Mouse (Mus musculus): ENCODE measurements around the gene Bsg. TPM values are rescaled to one million over a fixed set of nuclear protein-coding genes. Genes with fewer than 3 reads are reported as not detected.

The Bsg gene
- polyA plus RNA-seq, 1 experiment from 2014 or later, result 630 TPM

DNA sequence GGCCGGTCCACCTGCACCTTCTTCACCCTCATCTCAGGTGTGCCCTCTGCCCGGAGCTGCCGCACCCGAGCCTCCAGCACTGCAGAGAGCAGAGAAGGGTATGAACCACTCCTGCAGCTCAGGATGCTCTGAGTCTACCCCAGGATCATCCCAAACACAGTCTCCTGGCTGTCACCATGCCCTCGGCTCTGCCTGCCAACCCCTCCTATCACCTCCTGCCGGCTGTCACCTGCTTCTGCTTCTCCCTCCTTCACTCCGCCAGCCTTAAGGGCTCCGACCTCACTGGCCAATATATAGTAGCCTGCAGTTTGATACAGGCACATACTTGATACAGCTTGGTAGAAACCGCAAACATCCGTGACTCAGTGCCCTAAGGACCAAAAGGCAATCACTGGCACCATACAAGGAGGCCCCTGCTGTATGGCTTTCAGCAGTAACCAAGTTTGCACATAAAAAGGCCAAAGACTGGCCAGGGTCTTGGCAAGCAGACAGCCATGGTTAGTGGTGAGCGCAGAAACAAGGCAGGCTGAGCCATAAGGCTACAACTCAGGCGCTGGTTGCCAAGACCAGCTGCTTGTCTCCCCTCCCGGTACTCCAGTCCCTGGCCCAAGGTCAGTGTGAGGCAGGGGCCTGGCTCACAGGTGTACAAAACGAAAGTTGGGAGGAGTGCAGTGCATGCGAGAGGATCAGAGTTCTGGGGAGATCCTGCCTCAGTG, 39.5 kb downstream of the Bsg start:
- peaks cover 4% of the 10 kb centered on the region for H3K4me1 ChIP-seq (ENCODE audit: control insufficient read depth, insufficient read depth, low read length)

GRCm38 (mm10) chr10:79745411-79745810, 41.1 kb downstream of the Bsg start:
- no peak for DNase-seq (ENCODE audit: low spot score)
- Histone ChIP-seq H3K27me3 (ENCODE audit: control insufficient read depth, insufficient read depth, low read length) (no peaks in the 10 kb centered on the region), H3K4me3 (ENCODE audit: low read depth, low read length) (peak overlapping the region; percentile 59), H3K4me1 (ENCODE audit: control insufficient read depth, insufficient read depth, low read length) (peaks cover 4% of the 10 kb centered on the region), H3K27ac (replicated peaks; ENCODE audit: low read depth, low read length) (no peak overlapping the region), H3K36me3 (replicated peaks; ENCODE audit: control insufficient read depth, insufficient read depth, low read depth, low read length) (peaks cover 15% of the 10 kb centered on the region), H3K9me3 (replicated peaks; ENCODE audit: control insufficient read depth, low read length) (no peaks in the 10 kb centered on the region), H3K4me2 (ENCODE audit: low read depth, low read length) (peak overlapping the region; percentile 42), H3K9ac (replicated peaks; ENCODE audit: low read length) (no peak overlapping the region)
- WGBS, result 88% methylated on average over 3 of the region's 3 CpGs
- no peak for ATAC-seq (replicated peaks; ENCODE audit: insufficient number of reproducible peaks, low FRiP score, low TSS enrichment, low read depth)

More for the DNA sequence above, 39.5 kb downstream of the Bsg start:
- Histone ChIP-seq H3K36me3 (replicated peaks; ENCODE audit: control insufficient read depth, insufficient read depth, low read depth, low read length) (peaks cover 30% of the 10 kb centered on the region), H3K27ac (replicated peaks; ENCODE audit: low read depth, low read length) (no peak overlapping the region), H3K4me2 (ENCODE audit: low read depth, low read length) (no peak overlapping the region), H3K9me3 (replicated peaks; ENCODE audit: control insufficient read depth, low read length) (peaks cover 4% of the 10 kb centered on the region), H3K27me3 (ENCODE audit: control insufficient read depth, insufficient read depth, low read length) (no peaks in the 10 kb centered on the region), H3K9ac (replicated peaks; ENCODE audit: low read length) (no peak overlapping the region), H3K4me3 (ENCODE audit: low read depth, low read length) (no peak overlapping the region)
- 92% methylated on average over 15 of the region's 15 CpGs for WGBS
- DNase-seq (ENCODE audit: low spot score), result no peak
- no peak for ATAC-seq (replicated peaks; ENCODE audit: insufficient number of reproducible peaks, low FRiP score, low TSS enrichment, low read depth)

DNA sequence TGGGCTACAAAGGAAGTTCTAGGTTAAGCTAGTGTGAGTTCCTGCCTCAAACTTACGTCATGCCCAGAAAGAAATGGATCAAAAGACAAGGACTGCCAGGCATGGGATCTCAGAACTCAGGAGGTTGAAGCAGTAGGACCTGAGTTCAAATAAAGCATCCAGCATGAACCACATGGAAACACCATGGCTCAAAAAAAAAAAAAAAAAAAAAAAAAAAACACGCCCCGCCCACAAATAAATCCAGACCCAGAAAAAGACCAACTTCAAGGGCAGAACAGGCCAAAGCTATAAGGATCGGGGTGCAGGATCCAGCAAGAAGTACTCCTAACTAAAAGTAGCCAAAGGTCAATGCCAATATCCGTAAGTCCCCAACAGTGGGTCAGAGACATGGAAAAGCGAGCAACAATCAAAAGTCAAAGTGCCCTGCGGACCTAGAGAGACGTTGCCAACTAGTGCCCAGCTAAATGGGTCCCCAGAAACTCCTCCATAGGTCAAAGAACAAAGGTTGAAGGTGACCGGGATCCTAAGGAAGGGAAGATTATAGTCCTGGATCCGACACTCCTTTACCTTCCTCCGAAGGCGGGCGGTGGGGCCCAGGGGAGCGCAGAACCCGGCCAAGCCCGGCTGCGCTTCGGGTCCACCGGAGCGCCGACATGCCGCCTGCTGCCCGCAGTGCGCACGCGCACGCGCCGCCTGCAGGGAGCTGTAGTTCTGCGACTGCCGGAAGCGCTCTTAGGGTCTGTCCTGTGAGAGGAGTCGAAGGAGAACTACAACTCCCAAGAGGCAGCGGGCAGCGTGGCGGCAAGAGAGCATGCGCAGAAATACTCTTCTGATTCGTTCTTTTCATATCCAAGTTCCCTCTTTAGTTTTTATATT, 41.8 kb downstream of the Bsg start, which contains the start of gene Polrmt:
TSS of gene Polrmt (minus strand) at position 684 of the 876 bp plus-strand sequence.
- Histone ChIP-seq H3K4me2 (ENCODE audit: low read depth, low read length) (peak within 1 kb of the TSS; percentile 42), H3K27ac (replicated peaks; ENCODE audit: low read depth, low read length) (no peak within 1 kb of the TSS), H3K9me3 (replicated peaks; ENCODE audit: control insufficient read depth, low read length) (no peaks in the 10 kb centered on the region), H3K9ac (replicated peaks; ENCODE audit: low read length) (peak within 1 kb of the TSS; percentile 56), H3K36me3 (replicated peaks; ENCODE audit: control insufficient read depth, insufficient read depth, low read depth, low read length) (peaks cover 10% of the 10 kb centered on the region), H3K4me3 (ENCODE audit: low read depth, low read length) (peak within 1 kb of the TSS; percentile 59), H3K4me1 (ENCODE audit: control insufficient read depth, insufficient read depth, low read length) (peaks cover 4% of the 10 kb centered on the region), H3K27me3 (ENCODE audit: control insufficient read depth, insufficient read depth, low read length) (no peaks in the 10 kb centered on the region)
- peak; percentile 98 for DNase-seq (ENCODE audit: low spot score)
- peak; percentile 92 for ATAC-seq (replicated peaks; ENCODE audit: insufficient number of reproducible peaks, low FRiP score, low TSS enrichment, low read depth)
- 3% methylated on average over 38 of the region's 38 CpGs for WGBS

DNA sequence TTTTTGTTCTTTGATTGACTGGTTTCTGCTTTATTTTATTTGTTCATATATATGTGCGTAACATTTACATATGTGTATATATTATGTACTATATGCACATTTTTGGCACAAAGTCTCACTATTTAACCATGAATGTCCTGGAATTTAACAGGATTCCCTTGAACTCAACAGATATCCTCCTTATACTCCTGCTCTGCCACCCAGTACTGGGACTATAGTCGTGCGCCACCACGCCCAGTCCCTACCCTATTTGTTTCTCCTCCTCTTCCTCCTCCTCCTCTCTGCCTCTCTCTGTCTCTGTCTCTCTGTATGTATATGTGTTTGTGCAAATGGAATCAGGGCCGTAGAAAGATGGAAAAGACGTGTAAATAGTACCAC, 42.5 kb downstream of the Bsg start:
- DNase-seq (ENCODE audit: low spot score) (no peak), ATAC-seq (replicated peaks; ENCODE audit: insufficient number of reproducible peaks, low FRiP score, low TSS enrichment, low read depth) (peak; percentile 45)
- peak overlapping the region; percentile 53; the same call in 1 of the 2 replicates for H3K9ac ChIP-seq (replicated peaks; ENCODE audit: low read length)
- peak overlapping the region; percentile 59; the same call in 1 of the 2 replicates for H3K4me3 ChIP-seq (ENCODE audit: low read depth, low read length)
- H3K36me3 ChIP-seq (replicated peaks; ENCODE audit: control insufficient read depth, insufficient read depth, low read depth, low read length), result peaks cover 4% of the 10 kb centered on the region
- peaks cover 4% of the 10 kb centered on the region for H3K4me1 ChIP-seq (ENCODE audit: control insufficient read depth, insufficient read depth, low read length)
- no peaks in the 10 kb centered on the region for H3K9me3 ChIP-seq (replicated peaks; ENCODE audit: control insufficient read depth, low read length)
- no peak overlapping the region for H3K27ac ChIP-seq (replicated peaks; ENCODE audit: low read depth, low read length)
- WGBS, result 26% methylated on average over 6 of the region's 6 CpGs
- peak overlapping the region; percentile 32 for H3K4me2 ChIP-seq (ENCODE audit: low read depth, low read length)
- H3K27me3 ChIP-seq (ENCODE audit: control insufficient read depth, insufficient read depth, low read length), result no peaks in the 10 kb centered on the region

DNA sequence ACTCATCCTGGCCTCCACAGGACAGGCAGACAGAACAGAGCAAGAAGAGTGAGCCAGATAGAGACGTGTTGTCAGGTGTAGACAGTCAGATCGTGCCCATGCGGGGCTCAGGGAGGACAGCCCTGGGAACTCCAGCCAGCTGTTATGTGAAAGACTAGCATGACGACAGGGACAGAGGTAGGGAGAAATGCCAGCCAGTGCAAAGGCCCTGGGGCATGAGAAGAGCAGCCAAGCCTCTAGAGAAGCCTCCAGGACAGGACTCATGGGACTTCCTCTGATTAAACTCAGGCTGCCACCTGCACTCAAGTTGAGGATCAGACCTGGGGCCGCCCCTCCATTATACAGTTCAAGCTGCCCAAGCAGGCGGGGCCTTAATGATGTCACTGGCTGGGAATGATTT, 44.2 kb downstream of the Bsg start:
- no peak for DNase-seq (ENCODE audit: low spot score)
- H3K27me3 ChIP-seq (ENCODE audit: control insufficient read depth, insufficient read depth, low read length), result no peaks in the 10 kb centered on the region
- no peak overlapping the region for H3K9ac ChIP-seq (replicated peaks; ENCODE audit: low read length)
- no peaks in the 10 kb centered on the region for H3K9me3 ChIP-seq (replicated peaks; ENCODE audit: control insufficient read depth, low read length)
- H3K36me3 ChIP-seq (replicated peaks; ENCODE audit: control insufficient read depth, insufficient read depth, low read depth, low read length), result no peaks in the 10 kb centered on the region
- WGBS, result 75% methylated on average over 6 of the region's 6 CpGs
- no peak overlapping the region for H3K4me2 ChIP-seq (ENCODE audit: low read depth, low read length)
- H3K27ac ChIP-seq (replicated peaks; ENCODE audit: low read depth, low read length), result no peak overlapping the region
- H3K4me3 ChIP-seq (ENCODE audit: low read depth, low read length), result no peak overlapping the region
- H3K4me1 ChIP-seq (ENCODE audit: control insufficient read depth, insufficient read depth, low read length), result peaks cover 4% of the 10 kb centered on the region
- no peak for ATAC-seq (replicated peaks; ENCODE audit: insufficient number of reproducible peaks, low FRiP score, low TSS enrichment, low read depth)

- H3K9ac ChIP-seq (replicated peaks; ENCODE audit: low read length), result peak within 1 kb of the TSS; percentile 33; the same call in 1 of the 2 replicates
- peak; percentile 83 for ATAC-seq (replicated peaks; ENCODE audit: insufficient number of reproducible peaks, low FRiP score, low TSS enrichment, low read depth)
- peak within 1 kb of the TSS; percentile 82 for H3K4me2 ChIP-seq (ENCODE audit: low read depth, low read length)
- H3K9me3 ChIP-seq (replicated peaks; ENCODE audit: control insufficient read depth, low read length), result no peaks in the 10 kb centered on the region
- no peaks in the 10 kb centered on the region for H3K27me3 ChIP-seq (ENCODE audit: control insufficient read depth, insufficient read depth, low read length)
- 1% methylated on average over 36 of the region's 36 CpGs for WGBS
- peak; percentile 79 for DNase-seq (ENCODE audit: low spot score)
- H3K27ac ChIP-seq (replicated peaks; ENCODE audit: low read depth, low read length), result no peak within 1 kb of the TSS
- H3K4me1 ChIP-seq (ENCODE audit: control insufficient read depth, insufficient read depth, low read length), result no peaks in the 10 kb centered on the region; the same call in 1 of the 2 replicates
- peak within 1 kb of the TSS; percentile 19 for H3K4me3 ChIP-seq (ENCODE audit: low read depth, low read length)
- H3K36me3 ChIP-seq (replicated peaks; ENCODE audit: control insufficient read depth, insufficient read depth, low read depth, low read length), result peaks cover 12% of the 10 kb centered on the region
Observed at GRCm38 (mm10) chr10:79754856-79755516, 50.7 kb downstream of the Bsg start, which contains the start of gene Fgf22. Fgf22 (plus strand) TSS chr10:79755076.

DNA sequence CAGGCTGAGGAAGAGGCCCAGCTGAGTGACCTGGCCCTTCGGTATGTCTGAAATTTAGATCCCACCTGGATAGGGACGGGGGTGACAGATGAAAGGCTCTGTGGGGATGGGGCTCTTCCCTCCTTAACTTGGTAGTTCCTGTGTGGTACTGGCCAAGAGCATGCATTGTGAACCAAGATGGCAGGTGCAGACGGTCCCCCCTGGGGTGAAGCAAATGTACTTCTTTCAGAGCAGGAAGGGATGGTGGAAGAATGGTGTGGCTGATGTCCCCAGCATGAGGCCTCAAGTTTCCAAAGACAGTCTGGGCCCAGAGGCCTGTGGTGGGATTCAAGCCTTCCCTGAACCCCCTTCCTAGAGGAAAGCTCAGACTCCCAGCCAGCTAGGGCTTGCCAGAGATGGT, 51.6 kb downstream of the Bsg start:
- no peak overlapping the region for H3K4me3 ChIP-seq (ENCODE audit: low read depth, low read length)
- WGBS, result 78% methylated on average over 3 of the region's 3 CpGs
- no peak overlapping the region for H3K27ac ChIP-seq (replicated peaks; ENCODE audit: low read depth, low read length)
- no peak for ATAC-seq (replicated peaks; ENCODE audit: insufficient number of reproducible peaks, low FRiP score, low TSS enrichment, low read depth)
- H3K4me2 ChIP-seq (ENCODE audit: low read depth, low read length), result no peak overlapping the region
- peaks cover 14% of the 10 kb centered on the region for H3K36me3 ChIP-seq (replicated peaks; ENCODE audit: control insufficient read depth, insufficient read depth, low read depth, low read length)
- H3K27me3 ChIP-seq (ENCODE audit: control insufficient read depth, insufficient read depth, low read length), result no peaks in the 10 kb centered on the region
- DNase-seq (ENCODE audit: low spot score), result no peak
- H3K4me1 ChIP-seq (ENCODE audit: control insufficient read depth, insufficient read depth, low read length), result no peaks in the 10 kb centered on the region; the same call in 1 of the 2 replicates
- H3K9me3 ChIP-seq (replicated peaks; ENCODE audit: control insufficient read depth, low read length), result no peaks in the 10 kb centered on the region
- H3K9ac ChIP-seq (replicated peaks; ENCODE audit: low read length), result no peak overlapping the region
